Mouse (Mus musculus) CD4-positive, CD25-positive, alpha-beta regulatory T cell, adult 2 months (primary cell): Measurements from ENCODE around the gene Fbxo8.

Experiments
- DNase-seq: peaks from one replicate; pipeline ENCODE4 v3.0.0-alpha.2; 2012; ENCODE audit warnings: low read depth, low spot score

Gene Fbxo8

GRCm38 (mm10) chr8:56611736-56612135, 60.8 kb downstream of the Fbxo8 start:
- DNase-seq = no peak

GRCm38 (mm10) chr8:56614235-56614634, 63.3 kb downstream of the Fbxo8 start:
- DNase-seq = no peak

- peak; percentile 63 for DNase-seq
Observed at GRCm38 (mm10) chr8:56615005-56615404, 64.1 kb downstream of the Fbxo8 start.

- peak; percentile 68 for DNase-seq
Observed at GRCm38 (mm10) chr8:56616260-56616659, 65.4 kb downstream of the Fbxo8 start.

- no peak for DNase-seq
Observed at GRCm38 (mm10) chr8:56617271-56617670, 66.4 kb downstream of the Fbxo8 start.

- no peak for DNase-seq
Observed at GRCm38 (mm10) chr8:56619056-56619455, 68.2 kb downstream of the Fbxo8 start.

- no peak for DNase-seq
Observed at GRCm38 (mm10) chr8:56619571-56619970, 68.7 kb downstream of the Fbxo8 start.

GRCm38 (mm10) chr8:56620691-56621090, 69.8 kb downstream of the Fbxo8 start:
- no peak for DNase-seq

GRCm38 (mm10) chr8:56621093-56621492, 70.2 kb downstream of the Fbxo8 start:
- no peak for DNase-seq

GRCm38 (mm10) chr8:56622470-56623024, 71.7 kb downstream of the Fbxo8 start:
- no peak for DNase-seq

- no peak for DNase-seq
Observed at GRCm38 (mm10) chr8:56623346-56623745, 72.5 kb downstream of the Fbxo8 start.

- no peak for DNase-seq
Observed at GRCm38 (mm10) chr8:56629160-56629559, 78.3 kb downstream of the Fbxo8 start.

- DNase-seq = no peak
Observed at GRCm38 (mm10) chr8:56639277-56639676, 88.4 kb downstream of the Fbxo8 start.
